Mouse (Mus musculus): ENCODE results near the gene Defb13.
"Not testable (repeated sequence)": the region's sequence is repeated elsewhere in the genome, so short reads cannot be mapped to it uniquely, and the experiment has no call there.

GRCm38 (mm10) chr8:21930754-21931153, 15.8 kb upstream of the Defb13 start:
- TF ChIP-seq POLR2A (IDR thresholded peaks at IDR 0.05; ENCODE audit: insufficient read depth, low read depth, low read length); CTCF (IDR thresholded peaks at IDR 0.05); EP300 (IDR thresholded peaks at IDR 0.05; ENCODE audit: insufficient read depth, low read depth, low read length): not testable (repeated sequence)

Data from heart, adult 2 months (tissue).